29 mouse cellular contexts compared by ENCODE assay signal in genomic region chr4:73506860-73507259, GRCm38 (mm10).
"Had no signal": no experiment of that assay in that cellular context is flagged by ENCODE, and none has a peak within 500 bp of the region (broad histone marks: within the 10 kb centered on the region; RNA-seq: fewer than 3 reads in every experiment).

No protein-coding gene starts in this region.

- H3K27ac ChIP-seq: limb, embryonic 10.5 days; limb, embryonic 12.5 days; limb, embryonic 13.5 days; limb, embryonic 15.5 days; liver, embryonic 12.5 days; liver, embryonic 13.5 days; liver, embryonic 14.5 days; liver, embryonic 15.5 days; lung, embryonic 15.5 days; macrophage; midbrain, embryonic 10.5 days; midbrain, embryonic 12.5 days; midbrain, embryonic 13.5 days; midbrain, embryonic 15.5 days had no signal

- DNase-seq: left cerebral cortex, postnatal 4 days; liver; liver, embryonic 13.5 days; liver, postnatal 0 days; lung, adult 18-20 months; lung, adult 2 months; lung, embryonic 14.5 days; lung, postnatal 10 days; lung, postnatal 14 days; lung, postnatal 36 days; lung, postnatal 4 days; midbrain, embryonic 14.5 days had no signal

- ATAC-seq: liver, embryonic 12.5 days; liver, postnatal 0 days; lung, postnatal 0 days; midbrain, embryonic 13.5 days; midbrain, embryonic 15.5 days; midbrain, embryonic 16.5 days had no signal

- H3K4me3 ChIP-seq: limb, embryonic 10.5 days; limb, embryonic 12.5 days; limb, embryonic 13.5 days; limb, embryonic 15.5 days; liver, embryonic 12.5 days; liver, embryonic 13.5 days; liver, embryonic 15.5 days; lung, embryonic 15.5 days; megakaryocyte, embryonic 14.5 days; midbrain, embryonic 10.5 days; midbrain, embryonic 12.5 days; midbrain, embryonic 13.5 days; midbrain, embryonic 15.5 days; myocyte had no signal
